Mouse (Mus musculus): ENCODE data around the gene Rasl11b. TPM values are rescaled to one million over a fixed set of nuclear protein-coding genes. Genes with fewer than 3 reads are reported as not detected.

Gene Rasl11b
- polyA plus RNA-seq, 1 experiment from 2014 or later: 101 TPM

Other genes with a start within 250 kb of the Rasl11b start
- 25.6 and 26.9 TPM in 2 replicates for gene Usp46, start 126.9 kb upstream of the Rasl11b start, polyA plus RNA-seq (2015; fragmentation: Nextera tagmentation; extraction: Ambion mirVana)